8 mouse cellular contexts compared by ENCODE assay signal in the genomic region with DNA sequence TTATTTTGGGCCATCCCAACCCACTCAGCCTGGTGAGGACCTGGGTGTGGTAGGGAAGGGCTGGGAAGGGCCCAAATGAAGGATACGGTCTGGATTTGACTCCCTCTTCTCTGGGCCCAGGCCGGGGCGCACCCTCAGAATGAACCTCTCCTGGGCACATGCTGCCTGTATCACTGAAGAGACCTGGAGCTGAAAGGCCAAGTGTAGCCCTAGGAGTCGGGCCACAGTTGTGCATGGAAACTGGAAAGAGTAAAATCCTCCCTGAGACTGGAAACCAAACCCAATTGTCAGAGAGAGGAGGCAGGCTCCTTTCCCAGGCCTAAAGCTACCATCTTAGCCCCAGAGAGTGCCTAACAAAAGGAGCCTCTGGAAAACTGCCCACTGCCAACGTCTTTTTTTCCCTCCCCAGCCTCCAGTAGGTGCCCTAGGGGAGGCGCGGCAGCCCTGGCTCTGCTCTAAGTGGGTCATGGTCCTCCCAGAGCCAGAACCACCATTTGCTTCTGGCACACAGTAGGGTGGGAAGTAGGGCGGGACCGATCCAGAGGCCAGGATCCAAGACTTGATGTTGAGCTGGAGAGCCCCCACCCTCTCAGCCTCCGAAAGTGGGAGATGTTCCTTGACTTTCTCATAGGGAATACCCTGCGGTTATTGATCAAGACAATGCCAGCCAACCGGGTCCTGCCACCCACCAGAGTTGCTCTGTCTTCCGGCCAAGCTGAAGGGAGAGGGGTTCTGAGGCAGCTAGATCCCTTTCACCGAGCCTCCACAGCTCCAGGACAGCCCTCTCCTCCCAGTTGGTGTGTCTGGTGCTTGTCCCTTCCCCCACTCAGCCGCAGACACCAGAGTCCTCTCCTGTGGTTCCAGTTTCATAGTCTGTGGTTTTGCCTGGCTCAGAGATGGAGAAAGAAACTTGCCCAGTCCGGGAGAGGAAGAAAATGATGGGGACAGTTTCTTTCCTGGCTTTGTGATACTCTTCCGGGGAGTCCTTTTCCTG. TPM values are rescaled to one million over a fixed set of nuclear protein-coding genes. Genes with fewer than 3 reads are reported as not detected.
DNase-seq lines count a peak whose midpoint lies in the region; ATAC-seq lines count a peak whose summit lies in the region.

No protein-coding gene starts in this region.

- H3K9me3 ChIP-seq in forebrain, embryonic 14.5 days (replicated peaks; ENCODE audit: control insufficient read depth, low read length): no peaks in the 10 kb centered on the region
- no peaks in the 10 kb centered on the region for H3K9me3 ChIP-seq in midbrain, embryonic 14.5 days (ENCODE audit: control insufficient read depth, low read length)

- ATAC-seq in forebrain, embryonic 14.5 days: peak; percentile 11; the same call in 1 of the 2 replicates
- peak; percentile 20; the same call in 1 of the 2 replicates for ATAC-seq in midbrain, embryonic 14.5 days (ENCODE audit: low FRiP score, low TSS enrichment)
- ATAC-seq in inflammation-experienced regulatory T-cells, adult 6 months: no peak

- 43% methylated on average over 17 of the region's 17 CpGs for WGBS in forebrain, embryonic 14.5 days
- 41% methylated on average over 17 of the region's 17 CpGs for WGBS in midbrain, embryonic 14.5 days

- H3K4me3 ChIP-seq in forebrain, embryonic 14.5 days (ENCODE audit: low read depth, low read length): peak overlapping the region; percentile 68
- peak overlapping the region; percentile 55 for H3K4me3 ChIP-seq in midbrain, embryonic 14.5 days (replicated peaks; ENCODE audit: low read depth, low read length)

- intact Hi-C loops in left cerebral cortex, postnatal 25 days (cut with DNase I): loop anchor here (5.0 kb wide), 1 partner anchor 59 kb away; no protein-coding TSS in a partner anchor

- peak overlapping the region; percentile 95 for H3K9ac ChIP-seq in forebrain, embryonic 14.5 days (ENCODE audit: low read length)
- H3K9ac ChIP-seq in midbrain, embryonic 14.5 days (replicated peaks; ENCODE audit: low read length): peak overlapping the region; percentile 78

- DNase-seq in left cerebral cortex, postnatal 25 days (ENCODE audit: low spot score in 2 of 2): peak; percentile 10 to 40
- DNase-seq in left cerebral cortex, adult 11 months (ENCODE audit: low spot score): no peak
- DNase-seq in adrenal gland, postnatal 25 days: peak; percentile 56
- peak; percentile 57 for DNase-seq in forebrain, embryonic 14.5 days (ENCODE audit: low spot score)
- peak; percentile 57 for DNase-seq in layer of hippocampus, adult 9-11 months
- peak; percentile 53 for DNase-seq in midbrain, embryonic 14.5 days
- no peak for DNase-seq in MN1 (ENCODE audit: low spot score)

- peaks cover 30% of the 10 kb centered on the region for H3K36me3 ChIP-seq in forebrain, embryonic 14.5 days (ENCODE audit: control insufficient read depth, insufficient read depth, low read length)
- H3K36me3 ChIP-seq in midbrain, embryonic 14.5 days (ENCODE audit: control insufficient read depth, insufficient read depth, low read length): peaks cover 7% of the 10 kb centered on the region; the same call in 1 of the 2 replicates

- H3K4me1 ChIP-seq in forebrain, embryonic 14.5 days (ENCODE audit: control insufficient read depth, insufficient read depth, low read length): peaks cover 18% of the 10 kb centered on the region
- H3K4me1 ChIP-seq in midbrain, embryonic 14.5 days (ENCODE audit: control insufficient read depth, insufficient read depth, low read length): peaks cover 22% of the 10 kb centered on the region

- H3K27me3 ChIP-seq in forebrain, embryonic 14.5 days (replicated peaks; ENCODE audit: control insufficient read depth, insufficient read depth, low read length): no peaks in the 10 kb centered on the region
- no peaks in the 10 kb centered on the region for H3K27me3 ChIP-seq in midbrain, embryonic 14.5 days (ENCODE audit: control insufficient read depth, insufficient read depth, low read length)

- H3K27ac ChIP-seq in forebrain, embryonic 14.5 days (ENCODE audit: low read depth, low read length): peak overlapping the region; percentile 95
- H3K27ac ChIP-seq in midbrain, embryonic 14.5 days (replicated peaks; ENCODE audit: low read depth, low read length): peak overlapping the region; percentile 84

- peak overlapping the region; percentile 69 for H3K4me2 ChIP-seq in forebrain, embryonic 14.5 days (ENCODE audit: low read length)
- peak overlapping the region; percentile 67 for H3K4me2 ChIP-seq in midbrain, embryonic 14.5 days (ENCODE audit: low read length)

RNA-seq across cellular contexts. Expression of a gene that starts 1.7 kb away (rescaled TPM):
- total RNA-seq in left cerebral cortex, postnatal 25 days (2021): 10 to 100 TPM in 1 of 2 experiments, 1 to 10 TPM in 1; 7.9 to 14.8 TPM
- 56.4 and 68.5 TPM in 2 replicates for total RNA-seq in adrenal gland, postnatal 25 days (2021)
- 48.2 and 51.5 TPM in 2 replicates for polyA plus RNA-seq in forebrain, embryonic 14.5 days (2014; fragmentation: Nextera tagmentation; extraction: Ambion mirVana)
- 36.2 and 58.5 TPM in 2 replicates for polyA plus RNA-seq in midbrain, embryonic 14.5 days (2014; fragmentation: Nextera tagmentation; extraction: Ambion mirVana)
- polyA plus RNA-seq in inflammation-experienced regulatory T-cells, adult 6 months (2017; shearing (Covaris generic)): under 1 TPM in 2 of 3 experiments, not detected in 1; 0.29 to 0.47 TPM

RNA-seq across cellular contexts. Expression of a gene that starts 6.4 kb away (rescaled TPM):
- total RNA-seq in left cerebral cortex, postnatal 25 days (2021): 10 to 100 TPM; 89.1 to 94.2 TPM
- 197 and 205 TPM in 2 replicates for total RNA-seq in adrenal gland, postnatal 25 days (2021)
- polyA plus RNA-seq in forebrain, embryonic 14.5 days (2014; fragmentation: Nextera tagmentation; extraction: Ambion mirVana): 274 and 289 TPM in 2 replicates
- polyA plus RNA-seq in midbrain, embryonic 14.5 days (2014; fragmentation: Nextera tagmentation; extraction: Ambion mirVana): 293 and 337 TPM in 2 replicates
- polyA plus RNA-seq in inflammation-experienced regulatory T-cells, adult 6 months (2017; shearing (Covaris generic)): 100 to 1,000 TPM; 253 to 303 (median 292) TPM

RNA-seq across cellular contexts. Expression of a gene that starts 15.6 kb away (rescaled TPM):
- 1 to 10 TPM; 1.7 to 2.8 TPM for total RNA-seq in left cerebral cortex, postnatal 25 days (2021)
- 5.4 and 5.9 TPM in 2 replicates for total RNA-seq in adrenal gland, postnatal 25 days (2021)
- 4.3 and 5.1 TPM in 2 replicates for polyA plus RNA-seq in forebrain, embryonic 14.5 days (2014; fragmentation: Nextera tagmentation; extraction: Ambion mirVana)
- polyA plus RNA-seq in midbrain, embryonic 14.5 days (2014; fragmentation: Nextera tagmentation; extraction: Ambion mirVana): 3.5 and 4.0 TPM in 2 replicates
- 1 to 10 TPM in 1 of 3 experiments, under 1 TPM in 2; 0.42 to 2.5 (median 0.49) TPM for polyA plus RNA-seq in inflammation-experienced regulatory T-cells, adult 6 months (2017; shearing (Covaris generic))

RNA-seq across cellular contexts. Expression of a gene that starts 30.8 kb away (rescaled TPM):
- total RNA-seq in left cerebral cortex, postnatal 25 days (2021): 10 to 100 TPM; 20.6 to 26.9 TPM
- total RNA-seq in adrenal gland, postnatal 25 days (2021): 109 and 130 TPM in 2 replicates
- polyA plus RNA-seq in forebrain, embryonic 14.5 days (2014; fragmentation: Nextera tagmentation; extraction: Ambion mirVana): 19.2 and 21.0 TPM in 2 replicates
- 26.1 and 27.5 TPM in 2 replicates for polyA plus RNA-seq in midbrain, embryonic 14.5 days (2014; fragmentation: Nextera tagmentation; extraction: Ambion mirVana)
- polyA plus RNA-seq in inflammation-experienced regulatory T-cells, adult 6 months (2017; shearing (Covaris generic)): 10 to 100 TPM; 52.5 to 66.4 (median 63.3) TPM

RNA-seq across cellular contexts. Expression of a gene that starts 42.8 kb away (rescaled TPM):
- total RNA-seq in left cerebral cortex, postnatal 25 days (2021): 1 to 10 TPM; 3.5 to 6.6 TPM
- 0.64 and 0.67 TPM in 2 replicates for total RNA-seq in adrenal gland, postnatal 25 days (2021)
- 19.6 and 26.4 TPM in 2 replicates for polyA plus RNA-seq in forebrain, embryonic 14.5 days (2014; fragmentation: Nextera tagmentation; extraction: Ambion mirVana)
- polyA plus RNA-seq in midbrain, embryonic 14.5 days (2014; fragmentation: Nextera tagmentation; extraction: Ambion mirVana): 37.2 and 44.6 TPM in 2 replicates
- polyA plus RNA-seq in inflammation-experienced regulatory T-cells, adult 6 months (2017; shearing (Covaris generic)): under 1 TPM; 0.50 to 0.58 (median 0.57) TPM

Comparison
In these comparisons a context has a peak if more than half of its experiments do, and no peak if none do; other contexts are left out.
1. DNase-seq: peak in left cerebral cortex, postnatal 25 days (2 of 2), adrenal gland, postnatal 25 days (single experiment), forebrain, embryonic 14.5 days (single experiment), layer of hippocampus, adult 9-11 months (single experiment) and midbrain, embryonic 14.5 days (single experiment); none in left cerebral cortex, adult 11 months (single experiment) and MN1 (single experiment).
2. RNA of a gene that starts 1.7 kb away (polyA plus RNA-seq): 36.2 to 58.5 TPM in midbrain, embryonic 14.5 days and 48.2 to 51.5 TPM in forebrain, embryonic 14.5 days; 0.29 to 0.47 TPM in inflammation-experienced regulatory T-cells, adult 6 months; every median in the first group is over 10 times any median in the second.